Mouse (Mus musculus): ENCODE results near the gene Tmem179b. TPM values are rescaled to one million over a fixed set of nuclear protein-coding genes. Genes with fewer than 3 reads are reported as not detected.

Tmem179b gene
- polyA plus RNA-seq, 1 experiment from 2014 or later = 67.7 TPM

- peak within 1 kb of the TSS; percentile 66 for H3K9ac ChIP-seq
- peak within 1 kb of the TSS; percentile 70 for H3K27ac ChIP-seq (ENCODE audit: low read depth)
- H3K4me2 ChIP-seq = peak within 1 kb of the TSS; percentile 84
- TF ChIP-seq CTCF (IDR thresholded peaks at IDR 0.05; ENCODE audit: low read depth) = peak; percentile 48
- H3K27me3 ChIP-seq (ENCODE audit: insufficient read depth, low read length) = no peaks in the 10 kb centered on the region
- H3K9me3 ChIP-seq (ENCODE audit: low read depth, low read length) = no peaks in the 10 kb centered on the region
- peak within 1 kb of the TSS; percentile 65 for H3K4me3 ChIP-seq (ENCODE audit: low read depth, low read length)
- ATAC-seq (ENCODE audit: insufficient read depth) (peak; percentile 100), DNase-seq (peak; percentile 97)
- H3K4me1 ChIP-seq (ENCODE audit: insufficient read depth) = peaks cover 3% of the 10 kb centered on the region; the same call in 1 of the 2 replicates
- WGBS = under 1% methylated on average over 32 of the region's 32 CpGs
- peaks cover 26% of the 10 kb centered on the region for H3K36me3 ChIP-seq (ENCODE audit: insufficient read depth)
Observed at GRCm38 (mm10) chr19:8786008-8786781, 11.9 kb upstream of the Tmem179b start, which contains the start of gene Taf6l. Gene Taf6l, minus strand, starts transcription at chr19:8786417.

- peak overlapping the region; percentile 72 for H3K4me3 ChIP-seq (ENCODE audit: low read depth, low read length)
- peak; percentile 32 for ATAC-seq (ENCODE audit: insufficient read depth)
- peak; percentile 35 for DNase-seq
- H3K9ac ChIP-seq = peak overlapping the region; percentile 94
- H3K4me2 ChIP-seq = peak overlapping the region; percentile 99
- no peak for TF ChIP-seq CTCF (IDR thresholded peaks at IDR 0.05; ENCODE audit: low read depth)
- WGBS = 3% methylated on average over 20 of the region's 20 CpGs
- H3K27ac ChIP-seq (ENCODE audit: low read depth) = peak overlapping the region; percentile 99
- no peaks in the 10 kb centered on the region; the same call in none of the 2 replicates for H3K4me1 ChIP-seq (ENCODE audit: insufficient read depth)
- H3K27me3 ChIP-seq (ENCODE audit: insufficient read depth, low read length) = no peaks in the 10 kb centered on the region
- no peaks in the 10 kb centered on the region for H3K9me3 ChIP-seq (ENCODE audit: low read depth, low read length)
- peaks cover 45% of the 10 kb centered on the region for H3K36me3 ChIP-seq (ENCODE audit: insufficient read depth)
Observed at GRCm38 (mm10) chr19:8774951-8775421, 719 bp upstream of the Tmem179b start.

- ATAC-seq (ENCODE audit: insufficient read depth) = no peak
Observed at GRCm38 (mm10) chr19:8773409-8773808, 858 bp downstream of the Tmem179b start.

GRCm38 (mm10) chr19:8772996-8773395 is 1.3 kb downstream of the Tmem179b start:
- Histone ChIP-seq H3K36me3 (ENCODE audit: insufficient read depth) (peaks cover 51% of the 10 kb centered on the region), H3K4me3 (ENCODE audit: low read depth, low read length) (peak overlapping the region; percentile 72), H3K27me3 (ENCODE audit: insufficient read depth, low read length) (no peaks in the 10 kb centered on the region), H3K27ac (ENCODE audit: low read depth) (0 out of 2 replicates have a peak overlapping the region, but pooled peaks have one; percentile 99), H3K9ac (peak overlapping the region; percentile 94; the same call in 1 of the 2 replicates), H3K4me1 (ENCODE audit: insufficient read depth) (no peaks in the 10 kb centered on the region; the same call in none of the 2 replicates), H3K4me2 (peak overlapping the region; percentile 99), H3K9me3 (ENCODE audit: low read depth, low read length) (no peaks in the 10 kb centered on the region)
- WGBS = 65% methylated on average over 5 of the region's 5 CpGs
- no peak for DNase-seq
- TF ChIP-seq CTCF (IDR thresholded peaks at IDR 0.05; ENCODE audit: low read depth) = no peak
- no peak for ATAC-seq (ENCODE audit: insufficient read depth)

More at GRCm38 (mm10) chr19:8773409-8773808, 858 bp downstream of the Tmem179b start:
- Histone ChIP-seq H3K4me3 (ENCODE audit: low read depth, low read length) (peak overlapping the region; percentile 72), H3K4me1 (ENCODE audit: insufficient read depth) (no peaks in the 10 kb centered on the region; the same call in none of the 2 replicates), H3K27ac (ENCODE audit: low read depth) (peak overlapping the region; percentile 99; the same call in 1 of the 2 replicates), H3K9me3 (ENCODE audit: low read depth, low read length) (no peaks in the 10 kb centered on the region), H3K36me3 (ENCODE audit: insufficient read depth) (peaks cover 51% of the 10 kb centered on the region), H3K4me2 (peak overlapping the region; percentile 99), H3K27me3 (ENCODE audit: insufficient read depth, low read length) (no peaks in the 10 kb centered on the region), H3K9ac (peak overlapping the region; percentile 94)
- DNase-seq = peak; percentile 15
- 51% methylated on average over 6 of the region's 6 CpGs for WGBS
- no peak for TF ChIP-seq CTCF (IDR thresholded peaks at IDR 0.05; ENCODE audit: low read depth)

- peak; percentile 87 for DNase-seq
- WGBS = 23% methylated on average over 29 of the region's 29 CpGs
- ATAC-seq (ENCODE audit: insufficient read depth) = peak; percentile 25; the same call in 1 of the 2 replicates
- H3K4me2 ChIP-seq = peak within 1 kb of the TSS; percentile 82
- no peaks in the 10 kb centered on the region for H3K27me3 ChIP-seq (ENCODE audit: insufficient read depth, low read length)
- peak; percentile 32; the same call in 1 of the 2 replicates for TF ChIP-seq CTCF (IDR thresholded peaks at IDR 0.05; ENCODE audit: low read depth)
- H3K9ac ChIP-seq = peak within 1 kb of the TSS; percentile 95
- H3K4me1 ChIP-seq (ENCODE audit: insufficient read depth) = no peaks in the 10 kb centered on the region; the same call in none of the 2 replicates
- H3K27ac ChIP-seq (ENCODE audit: low read depth) = peak within 1 kb of the TSS; percentile 91
- peak within 1 kb of the TSS; percentile 72 for H3K4me3 ChIP-seq (ENCODE audit: low read depth, low read length)
- peaks cover 69% of the 10 kb centered on the region for H3K36me3 ChIP-seq (ENCODE audit: insufficient read depth)
- H3K9me3 ChIP-seq (ENCODE audit: low read depth, low read length) = no peaks in the 10 kb centered on the region
Observed at GRCm38 (mm10) chr19:8770567-8771270, 3.5 kb downstream of the Tmem179b start, which contains the start of gene Tmem223. Gene Tmem223, plus strand, starts transcription at chr19:8770996.

GRCm38 (mm10) chr19:8765562-8765961 is 8.7 kb downstream of the Tmem179b start:
- ATAC-seq (ENCODE audit: insufficient read depth) (no peak), DNase-seq (no peak)
- Histone ChIP-seq H3K4me2 (no peak overlapping the region), H3K27ac (ENCODE audit: low read depth) (no peak overlapping the region), H3K9ac (no peak overlapping the region), H3K4me3 (ENCODE audit: low read depth, low read length) (no peak overlapping the region), H3K27me3 (ENCODE audit: insufficient read depth, low read length) (no peaks in the 10 kb centered on the region), H3K36me3 (ENCODE audit: insufficient read depth) (peaks cover 84% of the 10 kb centered on the region), H3K4me1 (ENCODE audit: insufficient read depth) (no peaks in the 10 kb centered on the region; the same call in 1 of the 2 replicates), H3K9me3 (ENCODE audit: low read depth, low read length) (no peaks in the 10 kb centered on the region; the same call in 1 of the 2 replicates)
- no peak for TF ChIP-seq CTCF (IDR thresholded peaks at IDR 0.05; ENCODE audit: low read depth)
- over 99% methylated on average over 9 of the region's 9 CpGs for WGBS
